Mouse (Mus musculus): ENCODE measurements around the gene Sept12. TPM values are rescaled to one million over a fixed set of nuclear protein-coding genes. Genes with fewer than 3 reads are reported as not detected.

Gene Sept12
- polyA plus RNA-seq, 1 experiment from 2014 or later = not detected

DNA sequence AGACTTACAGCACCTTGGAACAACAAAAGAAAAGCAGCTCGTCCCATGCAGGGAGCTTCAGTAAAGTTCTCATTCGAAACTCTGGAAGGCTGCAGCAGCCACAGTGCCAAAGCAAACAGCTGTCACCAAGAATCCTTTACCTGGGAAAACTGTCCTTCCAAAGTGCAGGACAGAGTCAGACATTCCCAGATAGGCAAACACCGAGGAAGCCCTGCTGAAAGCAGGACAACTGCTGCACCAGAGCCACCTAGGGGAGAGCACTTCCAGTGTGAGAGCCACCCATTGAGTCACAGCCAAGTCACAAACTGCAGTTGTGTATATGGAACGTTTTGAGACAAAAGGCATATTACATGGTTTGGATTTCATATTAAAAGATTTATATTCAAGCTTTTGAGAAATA lies 52.2 kb downstream of the Sept12 start:
- Histone ChIP-seq H3K27ac (replicated peaks in 1 of 2; ENCODE audit: control insufficient read depth in 1 of 2, insufficient read depth in 1 of 2, low read depth in 2 of 2, low read length in 2 of 2) (no peak overlapping the region), H3K27me3 (ENCODE audit: control insufficient read depth, insufficient read depth, low read length) (no peaks in the 10 kb centered on the region), H3K9ac (ENCODE audit: low read length) (no peak overlapping the region), H3K36me3 (ENCODE audit: control insufficient read depth, insufficient read depth, low read length) (peaks cover 91% of the 10 kb centered on the region), H3K9me3 (ENCODE audit: control insufficient read depth, low read length) (no peaks in the 10 kb centered on the region), H3K4me3 (ENCODE audit: control insufficient read depth in 1 of 2, insufficient read depth in 1 of 2, low read depth in 1 of 2, low read length in 2 of 2) (no peak overlapping the region), H3K4me2 (ENCODE audit: low read length) (no peak overlapping the region), H3K4me1 (ENCODE audit: control insufficient read depth in 2 of 2, insufficient read depth in 2 of 2, low read length in 2 of 2) (no peaks in the 10 kb centered on the region)
- WGBS = 71% methylated on average over 4 of the region's 4 CpGs
- ATAC-seq (ENCODE audit: insufficient number of reproducible peaks, insufficient read depth, low FRiP score, low read depth) = no peak

DNA sequence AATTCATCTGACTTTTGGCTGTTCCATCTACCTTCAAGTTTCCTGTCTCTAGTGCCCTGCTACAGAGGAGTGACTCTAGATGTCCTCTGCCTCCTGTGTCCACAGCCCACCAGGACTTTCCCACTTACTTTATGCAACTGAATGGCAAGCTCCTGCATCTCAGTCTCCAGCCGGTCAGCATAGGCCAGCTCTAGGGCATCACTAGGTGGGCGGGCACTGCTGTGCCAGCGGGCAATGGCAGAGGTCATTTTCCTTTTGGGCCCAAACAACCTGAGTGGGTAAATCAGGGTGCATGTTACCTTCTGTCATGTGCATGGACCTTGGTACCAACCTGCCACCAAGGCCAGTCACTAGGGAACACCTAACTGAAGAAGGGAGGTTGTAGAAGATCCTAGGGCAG lies 54.2 kb downstream of the Sept12 start:
- H3K9me3 ChIP-seq (ENCODE audit: control insufficient read depth, low read length) = no peaks in the 10 kb centered on the region
- no peak overlapping the region for H3K4me3 ChIP-seq (ENCODE audit: control insufficient read depth in 1 of 2, insufficient read depth in 1 of 2, low read depth in 1 of 2, low read length in 2 of 2)
- H3K9ac ChIP-seq (ENCODE audit: low read length) = no peak overlapping the region
- ATAC-seq (ENCODE audit: insufficient number of reproducible peaks, insufficient read depth, low FRiP score, low read depth) = no peak
- WGBS = 93% methylated on average over 3 of the region's 3 CpGs
- H3K4me2 ChIP-seq (ENCODE audit: low read length) = no peak overlapping the region
- H3K36me3 ChIP-seq (ENCODE audit: control insufficient read depth, insufficient read depth, low read length) = peaks cover 85% of the 10 kb centered on the region
- H3K4me1 ChIP-seq (ENCODE audit: control insufficient read depth in 2 of 2, insufficient read depth in 2 of 2, low read length in 2 of 2) = peaks cover 4 to 8% of the 10 kb centered on the region in 2 experiments; a peak in 3 of 4 replicates
- H3K27me3 ChIP-seq (ENCODE audit: control insufficient read depth, insufficient read depth, low read length) = no peaks in the 10 kb centered on the region
- no peak overlapping the region for H3K27ac ChIP-seq (replicated peaks in 1 of 2; ENCODE audit: control insufficient read depth in 1 of 2, insufficient read depth in 1 of 2, low read depth in 2 of 2, low read length in 2 of 2)

DNA sequence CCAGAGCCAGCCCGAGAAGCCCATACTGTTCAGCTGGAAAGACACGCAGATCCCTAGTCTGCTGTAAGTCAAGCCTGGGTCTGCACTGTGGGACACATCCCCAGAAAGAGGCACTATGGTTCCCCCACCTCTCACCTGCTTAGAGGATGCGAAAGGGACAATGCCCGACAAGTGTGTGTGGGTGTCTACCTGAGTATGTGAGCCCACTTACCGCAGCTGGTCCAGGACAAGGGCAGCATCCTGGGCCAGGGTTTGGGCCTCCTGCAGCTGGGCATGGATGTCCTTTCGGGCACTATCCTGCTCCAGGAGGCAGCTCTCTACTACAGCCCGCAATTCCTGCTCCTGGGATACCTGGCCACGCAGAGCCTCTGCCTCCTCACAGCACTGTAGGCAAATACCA lies 54.8 kb downstream of the Sept12 start:
- H3K9me3 ChIP-seq (ENCODE audit: control insufficient read depth, low read length) = no peaks in the 10 kb centered on the region
- ATAC-seq (ENCODE audit: insufficient number of reproducible peaks, insufficient read depth, low FRiP score, low read depth) = no peak
- H3K27ac ChIP-seq (replicated peaks in 1 of 2; ENCODE audit: control insufficient read depth in 1 of 2, insufficient read depth in 1 of 2, low read depth in 2 of 2, low read length in 2 of 2) = no peak overlapping the region
- H3K4me2 ChIP-seq (ENCODE audit: low read length) = no peak overlapping the region
- H3K4me1 ChIP-seq (ENCODE audit: control insufficient read depth in 2 of 2, insufficient read depth in 2 of 2, low read length in 2 of 2) = peaks cover 4 to 11% of the 10 kb centered on the region in 2 experiments; a peak in 3 of 4 replicates
- H3K9ac ChIP-seq (ENCODE audit: low read length) = no peak overlapping the region
- 85% methylated on average over 8 of the region's 8 CpGs for WGBS
- peaks cover 84% of the 10 kb centered on the region for H3K36me3 ChIP-seq (ENCODE audit: control insufficient read depth, insufficient read depth, low read length)
- H3K4me3 ChIP-seq (ENCODE audit: control insufficient read depth in 1 of 2, insufficient read depth in 1 of 2, low read depth in 1 of 2, low read length in 2 of 2) = no peak overlapping the region
- H3K27me3 ChIP-seq (ENCODE audit: control insufficient read depth, insufficient read depth, low read length) = no peaks in the 10 kb centered on the region

DNA sequence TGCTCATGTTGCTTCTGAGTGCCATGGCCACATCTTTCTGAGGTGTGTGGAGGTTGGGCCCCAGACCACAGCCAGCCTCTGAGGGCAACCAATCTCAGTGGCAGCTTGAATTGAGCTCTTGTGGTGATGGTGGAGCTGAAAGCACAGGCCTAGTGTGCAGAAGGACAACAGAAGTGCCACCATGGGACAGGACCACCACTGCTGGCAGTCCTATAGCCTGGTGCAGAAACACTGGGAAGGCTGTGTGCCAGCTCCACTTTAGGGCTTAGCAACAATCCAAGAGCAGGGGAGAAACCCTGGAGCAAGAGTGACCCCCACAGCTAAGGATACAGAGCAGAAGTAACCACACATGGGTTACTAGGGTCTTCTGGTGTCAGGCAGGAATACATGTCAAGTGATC lies 56.6 kb downstream of the Sept12 start:
- peaks cover 4 to 17% of the 10 kb centered on the region in 2 experiments; a peak in 3 of 4 replicates for H3K4me1 ChIP-seq (ENCODE audit: control insufficient read depth in 2 of 2, insufficient read depth in 2 of 2, low read length in 2 of 2)
- no peak overlapping the region for H3K4me3 ChIP-seq (ENCODE audit: control insufficient read depth in 1 of 2, insufficient read depth in 1 of 2, low read depth in 1 of 2, low read length in 2 of 2)
- no peaks in the 10 kb centered on the region for H3K27me3 ChIP-seq (ENCODE audit: control insufficient read depth, insufficient read depth, low read length)
- H3K9ac ChIP-seq (ENCODE audit: low read length) = no peak overlapping the region
- peaks cover 84% of the 10 kb centered on the region for H3K36me3 ChIP-seq (ENCODE audit: control insufficient read depth, insufficient read depth, low read length)
- ATAC-seq (ENCODE audit: insufficient number of reproducible peaks, insufficient read depth, low FRiP score, low read depth) = no peak
- H3K9me3 ChIP-seq (ENCODE audit: control insufficient read depth, low read length) = no peaks in the 10 kb centered on the region
- H3K4me2 ChIP-seq (ENCODE audit: low read length) = no peak overlapping the region
- H3K27ac ChIP-seq (replicated peaks in 1 of 2; ENCODE audit: control insufficient read depth in 1 of 2, insufficient read depth in 1 of 2, low read depth in 2 of 2, low read length in 2 of 2) = no peak overlapping the region

DNA sequence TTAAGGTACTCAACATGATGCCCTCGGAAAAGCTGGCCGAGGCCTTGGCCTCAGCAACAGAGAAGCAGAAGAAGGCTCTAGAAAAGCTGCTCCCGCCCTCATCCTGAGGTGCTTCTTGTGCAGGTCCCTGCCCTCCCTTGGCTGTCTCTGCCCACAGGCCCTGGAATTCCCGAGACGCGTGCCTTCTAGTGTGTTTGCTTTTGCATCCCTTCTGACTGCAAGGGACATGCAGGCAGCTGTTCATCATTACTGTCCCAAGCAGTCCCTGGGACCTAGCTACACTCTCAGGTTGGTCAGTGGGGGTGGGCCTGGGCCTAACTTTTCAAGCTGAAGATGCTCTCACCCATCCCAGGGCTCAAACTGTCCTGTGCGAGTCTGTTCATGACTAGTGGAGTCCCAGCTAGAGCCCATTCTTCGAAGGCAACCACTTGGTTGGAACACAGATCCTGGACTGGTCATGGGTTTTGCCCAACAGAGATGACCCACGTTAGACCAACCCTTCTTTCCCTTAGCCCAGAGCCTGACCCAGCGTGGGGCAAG lies 57.3 kb downstream of the Sept12 start:
- Histone ChIP-seq H3K4me2 (ENCODE audit: low read length) (no peak overlapping the region), H3K4me3 (ENCODE audit: control insufficient read depth in 1 of 2, insufficient read depth in 1 of 2, low read depth in 1 of 2, low read length in 2 of 2) (no peak overlapping the region)

DNA sequence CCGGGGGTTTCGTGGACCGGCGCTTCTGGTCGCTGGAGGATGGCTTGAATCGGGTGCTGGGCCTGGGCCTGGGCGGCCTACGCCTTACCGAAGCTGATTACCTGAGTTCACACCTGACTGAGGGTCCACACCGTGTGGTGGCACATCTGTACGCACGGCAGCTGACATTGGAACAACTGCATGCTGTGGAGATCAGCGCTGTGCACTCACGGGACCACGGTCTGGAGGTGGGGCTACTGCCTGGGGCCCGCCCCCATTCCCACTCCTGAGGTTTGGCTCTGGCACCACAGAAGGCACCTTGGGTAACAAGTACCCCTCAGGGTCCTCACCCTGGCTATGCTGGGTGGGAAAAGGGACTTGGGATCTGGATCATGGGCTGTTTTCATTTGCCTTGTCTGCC lies 58.2 kb downstream of the Sept12 start:
- peak overlapping the region; percentile 78 to 88 for H3K4me3 ChIP-seq (ENCODE audit: control insufficient read depth in 1 of 2, insufficient read depth in 1 of 2, low read depth in 1 of 2, low read length in 2 of 2)
- 2% methylated on average over 16 of the region's 16 CpGs for WGBS
- peaks cover 84% of the 10 kb centered on the region for H3K36me3 ChIP-seq (ENCODE audit: control insufficient read depth, insufficient read depth, low read length)
- ATAC-seq (ENCODE audit: insufficient number of reproducible peaks, insufficient read depth, low FRiP score, low read depth) = peak; percentile 58; the same call in 1 of the 2 replicates
- H3K9ac ChIP-seq (ENCODE audit: low read length) = peak overlapping the region; percentile 92
- peak overlapping the region; percentile 73 to 82 for H3K27ac ChIP-seq (replicated peaks in 1 of 2; ENCODE audit: control insufficient read depth in 1 of 2, insufficient read depth in 1 of 2, low read depth in 2 of 2, low read length in 2 of 2)
- H3K9me3 ChIP-seq (ENCODE audit: control insufficient read depth, low read length) = no peaks in the 10 kb centered on the region
- H3K4me1 ChIP-seq (ENCODE audit: control insufficient read depth in 2 of 2, insufficient read depth in 2 of 2, low read length in 2 of 2) = peaks cover 4 to 24% of the 10 kb centered on the region in 2 experiments; a peak in 3 of 4 replicates
- no peaks in the 10 kb centered on the region for H3K27me3 ChIP-seq (ENCODE audit: control insufficient read depth, insufficient read depth, low read length)
- peak overlapping the region; percentile 89 for H3K4me2 ChIP-seq (ENCODE audit: low read length)

More for the DNA sequence above, 57.3 kb downstream of the Sept12 start:
- ATAC-seq (ENCODE audit: insufficient number of reproducible peaks, insufficient read depth, low FRiP score, low read depth) = no peak
- H3K9ac ChIP-seq (ENCODE audit: low read length) = no peak overlapping the region
- WGBS = 90% methylated on average over 10 of the region's 10 CpGs
- peaks cover 84% of the 10 kb centered on the region for H3K36me3 ChIP-seq (ENCODE audit: control insufficient read depth, insufficient read depth, low read length)
- no peaks in the 10 kb centered on the region for H3K9me3 ChIP-seq (ENCODE audit: control insufficient read depth, low read length)
- peak overlapping the region in 1 of 2 experiments; percentile 82; a peak in 1 of 4 replicates for H3K27ac ChIP-seq (replicated peaks in 1 of 2; ENCODE audit: control insufficient read depth in 1 of 2, insufficient read depth in 1 of 2, low read depth in 2 of 2, low read length in 2 of 2)
- H3K4me1 ChIP-seq (ENCODE audit: control insufficient read depth in 2 of 2, insufficient read depth in 2 of 2, low read length in 2 of 2) = peaks cover 4 to 24% of the 10 kb centered on the region in 2 experiments; a peak in 3 of 4 replicates
- no peaks in the 10 kb centered on the region for H3K27me3 ChIP-seq (ENCODE audit: control insufficient read depth, insufficient read depth, low read length)

DNA sequence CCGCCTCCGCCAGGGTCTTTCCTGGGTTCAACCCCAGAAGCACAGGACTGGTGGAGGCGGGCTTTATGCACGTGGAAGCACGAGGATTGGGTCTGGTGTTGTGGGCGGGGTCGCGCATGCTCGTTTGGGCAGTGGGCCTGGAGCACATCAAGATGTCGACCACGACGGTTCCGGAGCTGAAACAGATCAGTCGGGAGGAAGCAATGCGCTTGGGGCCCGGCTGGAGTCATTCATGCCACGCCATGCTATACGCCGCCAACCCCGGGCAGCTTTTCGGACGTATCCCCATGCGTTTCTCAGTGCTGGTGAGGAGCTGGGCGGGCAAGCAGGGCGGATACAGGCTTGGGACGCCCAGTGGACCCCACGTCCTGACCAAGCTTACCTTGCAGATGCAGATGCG lies 58.7 kb downstream of the Sept12 start:
- peak overlapping the region; percentile 73 to 82 for H3K27ac ChIP-seq (replicated peaks in 1 of 2; ENCODE audit: control insufficient read depth in 1 of 2, insufficient read depth in 1 of 2, low read depth in 2 of 2, low read length in 2 of 2)
- H3K4me3 ChIP-seq (ENCODE audit: control insufficient read depth in 1 of 2, insufficient read depth in 1 of 2, low read depth in 1 of 2, low read length in 2 of 2) = peak overlapping the region; percentile 78 to 88
- H3K4me1 ChIP-seq (ENCODE audit: control insufficient read depth in 2 of 2, insufficient read depth in 2 of 2, low read length in 2 of 2) = peaks cover 4 to 24% of the 10 kb centered on the region in 2 experiments; a peak in 3 of 4 replicates
- peak; percentile 86 for ATAC-seq (ENCODE audit: insufficient number of reproducible peaks, insufficient read depth, low FRiP score, low read depth)
- peak overlapping the region; percentile 92 for H3K9ac ChIP-seq (ENCODE audit: low read length)
- H3K9me3 ChIP-seq (ENCODE audit: control insufficient read depth, low read length) = no peaks in the 10 kb centered on the region
- peak overlapping the region; percentile 89 for H3K4me2 ChIP-seq (ENCODE audit: low read length)
- 1% methylated on average over 28 of the region's 28 CpGs for WGBS
- no peaks in the 10 kb centered on the region for H3K27me3 ChIP-seq (ENCODE audit: control insufficient read depth, insufficient read depth, low read length)
- peaks cover 84% of the 10 kb centered on the region for H3K36me3 ChIP-seq (ENCODE audit: control insufficient read depth, insufficient read depth, low read length)

DNA sequence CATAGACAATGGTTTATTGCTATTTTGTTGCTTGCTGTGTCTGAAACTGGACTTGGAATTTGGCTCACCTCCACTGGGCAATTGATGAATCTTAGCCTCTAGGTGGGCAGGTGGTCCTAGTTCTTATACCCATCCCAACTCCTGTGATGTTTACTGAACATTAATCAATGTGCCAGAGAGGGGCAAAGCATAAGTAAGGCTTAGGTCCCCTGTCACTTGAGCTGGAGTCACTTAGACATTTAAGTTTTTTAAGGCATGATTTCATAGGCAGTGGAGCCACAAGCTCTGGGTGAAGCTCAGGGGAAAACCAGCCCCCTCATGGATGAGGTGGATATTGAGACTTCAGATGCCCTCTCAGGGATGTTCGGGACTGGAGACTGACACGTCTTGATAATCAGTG lies 59.2 kb downstream of the Sept12 start, which contains the start of gene Nudt16l1:
Gene Nudt16l1 (plus strand): TSS at position 301 of the 400 bp plus-strand sequence.
- H3K27me3 ChIP-seq (ENCODE audit: control insufficient read depth, insufficient read depth, low read length) = no peaks in the 10 kb centered on the region
- peaks cover 4 to 24% of the 10 kb centered on the region in 2 experiments; a peak in 3 of 4 replicates for H3K4me1 ChIP-seq (ENCODE audit: control insufficient read depth in 2 of 2, insufficient read depth in 2 of 2, low read length in 2 of 2)
- peaks cover 84% of the 10 kb centered on the region for H3K36me3 ChIP-seq (ENCODE audit: control insufficient read depth, insufficient read depth, low read length)
- 0% methylated on average over 2 of the region's 2 CpGs for WGBS
- H3K27ac ChIP-seq (replicated peaks in 1 of 2; ENCODE audit: control insufficient read depth in 1 of 2, insufficient read depth in 1 of 2, low read depth in 2 of 2, low read length in 2 of 2) = peak within 1 kb of the TSS; percentile 73 to 82
- no peak for ATAC-seq (ENCODE audit: insufficient number of reproducible peaks, insufficient read depth, low FRiP score, low read depth)
- no peaks in the 10 kb centered on the region for H3K9me3 ChIP-seq (ENCODE audit: control insufficient read depth, low read length)
- peak within 1 kb of the TSS; percentile 89 for H3K4me2 ChIP-seq (ENCODE audit: low read length)
- peak within 1 kb of the TSS; percentile 92 for H3K9ac ChIP-seq (ENCODE audit: low read length)
- H3K4me3 ChIP-seq (ENCODE audit: control insufficient read depth in 1 of 2, insufficient read depth in 1 of 2, low read depth in 1 of 2, low read length in 2 of 2) = peak within 1 kb of the TSS; percentile 78 to 88

Data from heart, embryonic 14.5 days (tissue).